Mouse (Mus musculus) heart, adult 2 months (tissue): ENCODE measurements around the gene Sars2. TPM values are rescaled to one million over a fixed set of nuclear protein-coding genes. Genes with fewer than 3 reads are reported as not detected.

Experiments
- DNase-seq, 2 experiments: peaks; one replicate each; pipeline ENCODE4 v3.0.0; 2021
- H3K27ac ChIP-seq: fragments of 200-600 bp; 2 replicates; pipeline ENCODE4 v1.8.1; 2022
- H3K27me3 ChIP-seq: fragments of 200-500 bp; 2 replicates; pipeline ENCODE4 v1.6.1; 2012; ENCODE audit warnings: mild to moderate bottlenecking, low read length, inconsistent platforms, mixed read lengths; ENCODE audit not compliant: control insufficient read depth, insufficient read depth
- H3K36me3 ChIP-seq: fragments of 200-500 bp; 2 replicates; pipeline ENCODE4 v1.6.1; 2012; ENCODE audit warnings: low read length, inconsistent platforms; ENCODE audit not compliant: control insufficient read depth, insufficient read depth
- H3K4me1 ChIP-seq: fragments of 200-500 bp; 2 replicates; pipeline ENCODE4 v1.6.1; 2011; ENCODE audit warnings: low read length; ENCODE audit not compliant: control insufficient read depth, insufficient read depth
- H3K4me3 ChIP-seq: fragments of 200-600 bp; 2 replicates; pipeline ENCODE4 v1.8.1; 2022
- H3K79me2 ChIP-seq: fragments of 200-500 bp; replicated peaks from 2 replicates; pipeline ENCODE4 v1.6.1; 2012; ENCODE audit warnings: mild to moderate bottlenecking, inconsistent platforms, low read length, moderate library complexity, mixed read lengths; ENCODE audit not compliant: control insufficient read depth, insufficient read depth
- H3K9ac ChIP-seq: fragments of 200-500 bp; 2 replicates; pipeline ENCODE4 v1.6.1; 2012; ENCODE audit warnings: low read depth, mild to moderate bottlenecking, control low read depth, inconsistent platforms, low read length, mixed read lengths
- CTCF ChIP-seq: fragments of 200-600 bp; IDR thresholded peaks from 2 replicates; pipeline ENCODE4 v1.8.1; 2022; ENCODE audit warnings: antibody characterized with exemption, mild to moderate bottlenecking, moderate library complexity
- EP300 ChIP-seq: fragments of 200-500 bp; IDR thresholded peaks from 2 replicates; pipeline ENCODE4 v1.6.1; 2011; ENCODE audit warnings: low read depth, low read length, control low read depth; ENCODE audit not compliant: insufficient read depth
- POLR2A ChIP-seq: fragments of 200-500 bp; IDR thresholded peaks from 2 replicates; pipeline ENCODE4 v1.6.1; 2011; ENCODE audit warnings: mild to moderate bottlenecking, low read depth, low read length, control low read depth; ENCODE audit not compliant: insufficient read depth
- WGBS: fragments of 180-500 bp; shearing (Covaris S2); methylation state at CpG from one replicate; pipeline ENCODE4 v1.1.7; 2018; 5-methylcytosine and 5-hydroxymethylcytosine counted together
- intact Hi-C: fragments of 180-260 bp; cut with DNase I; formaldehyde crosslinking; loops from one replicate; pipeline ENCODE4 v1.15.1; 2025
- polyA plus RNA-seq: library from polyadenylated mRNA; depleted of rRNA; stranded (reverse); fragments of >200 nt; gene quantifications from 2 replicates; pipeline ENCODE4 v1.2.3, GENCODE M21; 2012; rRNA removed
- total RNA-seq, 2 experiments: library from RNA; stranded (reverse); gene quantifications; 2 replicates each; pipeline ENCODE4 v1.2.3; 2021

The Sars2 gene
- total and polyA plus RNA-seq, 3 experiments, result 13.7 to 20.2 (median 14.2) TPM

GRCm38 (mm10) chr7:28795832-28796231 lies 54.0 kb downstream of the Sars2 start:
- 35% methylated on average over 15 of the region's 15 CpGs for WGBS
- intact Hi-C loops, result loop anchor here (1.0 to 2.0 kb wide), 3 partner anchors 15 to 71 kb away; no protein-coding TSS in a partner anchor
- Histone ChIP-seq H3K4me1 (peaks cover 2% of the 10 kb centered on the region), H3K9ac (peak overlapping the region; percentile 50), H3K27me3 (no peaks in the 10 kb centered on the region), H3K4me3 (peak overlapping the region; percentile 45), H3K27ac (peak overlapping the region; percentile 80), H3K79me2 (no peaks in the 10 kb centered on the region), H3K36me3 (no peaks in the 10 kb centered on the region)
- DNase-seq, result peak in 1 of 2 experiments; percentile 48
- TF ChIP-seq CTCF (no peak), EP300 (0 out of 2 replicates have a peak, but pooled peaks have one; percentile 47), POLR2A (peak; percentile 63)

GRCm38 (mm10) chr7:28796562-28796975 lies 54.8 kb downstream of the Sars2 start:
- intact Hi-C loops, result loop anchor here (1.0 to 2.0 kb wide), 3 partner anchors 16 to 71 kb away; no protein-coding TSS in a partner anchor
- H3K27me3 ChIP-seq, result no peaks in the 10 kb centered on the region
- no peaks in the 10 kb centered on the region for H3K79me2 ChIP-seq
- peak; percentile 92; the same call in 1 of the 2 replicates for TF ChIP-seq EP300
- TF ChIP-seq CTCF, result no peak
- TF ChIP-seq POLR2A, result peak; percentile 55
- peak overlapping the region; percentile 80 for H3K27ac ChIP-seq
- H3K36me3 ChIP-seq, result no peaks in the 10 kb centered on the region
- H3K9ac ChIP-seq, result peak overlapping the region; percentile 50
- peaks cover 2% of the 10 kb centered on the region for H3K4me1 ChIP-seq
- peak; percentile 90 for DNase-seq
- 13% methylated on average over 32 of the region's 32 CpGs for WGBS
- peak overlapping the region; percentile 45 for H3K4me3 ChIP-seq

- Histone ChIP-seq H3K4me1 (peaks cover 14% of the 10 kb centered on the region), H3K27me3 (no peaks in the 10 kb centered on the region), H3K27ac (no peak overlapping the region; the same call in 1 of the 2 replicates), H3K36me3 (no peaks in the 10 kb centered on the region), H3K79me2 (no peaks in the 10 kb centered on the region), H3K4me3 (no peak overlapping the region), H3K9ac (no peak overlapping the region)
- DNase-seq, result no peak
- intact Hi-C loops, result no loop called here
- WGBS, result 91% methylated on average over 9 of the region's 9 CpGs
- TF ChIP-seq EP300, result no peak
- TF ChIP-seq POLR2A, result no peak
- no peak for TF ChIP-seq CTCF
Observed at GRCm38 (mm10) chr7:28799994-28800393, 58.2 kb downstream of the Sars2 start.

DNA sequence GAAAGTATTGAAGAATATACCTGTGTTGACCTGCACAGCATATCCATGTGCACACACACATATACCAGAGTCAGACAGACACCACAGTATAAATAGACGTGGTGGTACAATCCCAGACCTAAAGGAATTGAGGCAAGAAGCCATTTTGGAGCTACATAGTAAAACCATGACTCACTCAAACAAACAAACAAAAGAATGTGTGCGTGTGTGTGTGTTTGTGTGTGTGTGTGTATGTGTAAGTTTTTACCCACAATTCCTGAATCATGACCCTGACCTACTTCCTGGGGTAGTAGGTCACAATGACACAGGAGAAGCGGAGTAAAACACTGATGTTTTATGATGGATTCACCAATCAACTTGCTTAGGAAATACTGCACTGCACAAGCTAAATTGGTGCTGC lies 59.7 kb downstream of the Sars2 start:
- Histone ChIP-seq H3K79me2 (no peaks in the 10 kb centered on the region), H3K9ac (no peak overlapping the region), H3K27me3 (no peaks in the 10 kb centered on the region), H3K36me3 (no peaks in the 10 kb centered on the region), H3K27ac (peak overlapping the region; percentile 94), H3K4me1 (peaks cover 12% of the 10 kb centered on the region), H3K4me3 (no peak overlapping the region)
- WGBS, result 41% methylated on average over 3 of the region's 3 CpGs
- intact Hi-C loops, result no loop called here
- no peak for TF ChIP-seq EP300
- no peak for DNase-seq

DNA sequence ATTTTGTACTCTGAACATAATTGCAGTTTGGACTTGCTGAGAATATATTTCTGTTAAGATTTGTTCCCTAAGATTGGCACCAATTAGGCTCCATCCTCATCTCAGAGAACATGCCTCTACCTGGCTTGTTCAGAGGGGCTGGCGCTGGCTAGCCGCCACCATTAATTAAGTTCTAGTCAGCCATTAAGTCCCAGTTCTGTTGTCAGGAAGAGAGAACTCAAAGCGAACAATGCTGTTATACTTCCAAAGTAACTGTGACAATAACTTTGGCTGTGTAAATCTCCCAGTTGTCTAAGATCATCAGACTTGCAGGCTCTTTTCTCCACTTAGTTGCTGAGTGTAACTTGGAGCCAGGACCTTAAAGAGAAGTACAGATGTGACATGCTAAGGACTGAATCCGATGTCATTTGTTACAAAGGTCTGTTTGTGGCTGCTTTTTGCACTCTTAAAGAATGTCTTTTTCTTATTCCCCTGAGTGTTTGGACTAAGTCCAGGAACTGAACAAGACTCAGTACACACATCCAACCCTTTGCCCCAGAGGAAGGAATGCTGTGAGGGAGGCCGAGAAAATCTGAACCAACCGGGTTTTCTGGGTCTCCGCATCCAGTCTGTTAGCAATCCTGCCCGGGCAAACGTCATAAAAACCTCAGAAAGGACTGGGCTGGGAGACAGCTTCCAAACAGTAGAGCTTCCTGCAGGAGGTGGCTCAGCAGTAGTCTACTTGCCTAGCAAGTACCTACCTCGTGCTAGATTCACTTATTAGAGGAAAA lies 60.3 kb downstream of the Sars2 start:
- H3K36me3 ChIP-seq, result no peaks in the 10 kb centered on the region
- peak overlapping the region; percentile 94 for H3K27ac ChIP-seq
- intact Hi-C loops, result no loop called here
- H3K9ac ChIP-seq, result no peak overlapping the region
- H3K79me2 ChIP-seq, result no peaks in the 10 kb centered on the region
- WGBS, result 27% methylated on average over 10 of the region's 10 CpGs
- peaks cover 12% of the 10 kb centered on the region for H3K4me1 ChIP-seq
- H3K27me3 ChIP-seq, result no peaks in the 10 kb centered on the region
- H3K4me3 ChIP-seq, result no peak overlapping the region
- TF ChIP-seq CTCF (peak; percentile 48), EP300 (no peak)
- peak in 1 of 2 experiments; percentile 58 for DNase-seq

GRCm38 (mm10) chr7:28802846-28803588 lies 61.2 kb downstream of the Sars2 start:
- TF ChIP-seq EP300, result peak; percentile 39; the same call in 1 of the 2 replicates
- TF ChIP-seq CTCF, result no peak
- no peak for TF ChIP-seq POLR2A
- no peaks in the 10 kb centered on the region for H3K36me3 ChIP-seq
- 17% methylated on average over 10 of the region's 10 CpGs for WGBS
- DNase-seq, result peak in 1 of 2 experiments; percentile 65
- H3K27me3 ChIP-seq, result no peaks in the 10 kb centered on the region
- no peaks in the 10 kb centered on the region for H3K79me2 ChIP-seq
- intact Hi-C loops, result no loop called here
- H3K4me3 ChIP-seq, result no peak overlapping the region
- peak overlapping the region; percentile 94 for H3K27ac ChIP-seq
- no peak overlapping the region for H3K9ac ChIP-seq
- H3K4me1 ChIP-seq, result peaks cover 14% of the 10 kb centered on the region

Other genes with a start within 250 kb of the Sars2 start
- not detected for gene Ifnl2, start 231.5 kb upstream of the Sars2 start, total RNA-seq
- not detected in 2 replicates for gene Ifnl2, start 231.5 kb upstream of the Sars2 start, polyA plus RNA-seq
- gene Ifnl3, start 219.2 kb upstream of the Sars2 start, total RNA-seq, result not detected
- gene Ifnl3, start 219.2 kb upstream of the Sars2 start, polyA plus RNA-seq, result not detected in 2 replicates
- not detected for gene Sycn, start 201.1 kb upstream of the Sars2 start, total RNA-seq
- gene Sycn, start 201.1 kb upstream of the Sars2 start, polyA plus RNA-seq, result not detected in 2 replicates
- not detected for gene Nccrp1, start 194.7 kb upstream of the Sars2 start, total RNA-seq
- gene Nccrp1, start 194.7 kb upstream of the Sars2 start, polyA plus RNA-seq, result not detected in 2 replicates
- 10 to 100 TPM; 21.9 to 22.4 TPM for gene Samd4b, start 143.8 kb upstream of the Sars2 start, total RNA-seq
- 38.8 and 46.1 TPM in 2 replicates for gene Samd4b, start 143.8 kb upstream of the Sars2 start, polyA plus RNA-seq
- 1 to 10 TPM; 8.8 to 9.4 TPM for gene Pak4, start 143.8 kb upstream of the Sars2 start, total RNA-seq
- 6.4 and 7.6 TPM in 2 replicates for gene Pak4, start 143.8 kb upstream of the Sars2 start, polyA plus RNA-seq
- not detected for gene Acp7, start 110.7 kb upstream of the Sars2 start, total RNA-seq
- 0.49 TPM in 1 of 2 replicates, not detected in the other for gene Acp7, start 110.7 kb upstream of the Sars2 start, polyA plus RNA-seq
- under 1 TPM in 1 of 2 experiments, not detected in 1; 0.23 TPM for gene Fbxo27, start 49.1 kb upstream of the Sars2 start, total RNA-seq
- 1.1 and 1.2 TPM in 2 replicates for gene Fbxo27, start 49.1 kb upstream of the Sars2 start, polyA plus RNA-seq
- gene Fbxo17, start 25.2 kb upstream of the Sars2 start, total RNA-seq, result under 1 TPM; 0.37 to 0.57 TPM
- 1.7 and 2.0 TPM in 2 replicates for gene Fbxo17, start 25.2 kb upstream of the Sars2 start, polyA plus RNA-seq
- 10 to 100 TPM; 47.8 to 57.3 TPM for gene Mrps12, start 172 bp upstream of the Sars2 start, total RNA-seq
- gene Mrps12, start 172 bp upstream of the Sars2 start, polyA plus RNA-seq, result 36.3 and 51.9 TPM in 2 replicates
- not detected for gene Ccer2, start 14.2 kb downstream of the Sars2 start, total RNA-seq
- not detected in 2 replicates for gene Ccer2, start 14.2 kb downstream of the Sars2 start, polyA plus RNA-seq
- gene Sirt2, start 24.7 kb downstream of the Sars2 start, total RNA-seq, result 10 to 100 TPM; 78.8 to 92.3 TPM
- 82.9 and 103 TPM in 2 replicates for gene Sirt2, start 24.7 kb downstream of the Sars2 start, polyA plus RNA-seq
- gene Nfkbib, start 25.5 kb downstream of the Sars2 start, total RNA-seq, result 10 to 100 TPM; 25.1 to 31.6 TPM
- 18.7 and 27.8 TPM in 2 replicates for gene Nfkbib, start 25.5 kb downstream of the Sars2 start, polyA plus RNA-seq
- gene Rinl, start 47.0 kb downstream of the Sars2 start, total RNA-seq, result 1 to 10 TPM; 1.3 to 2.0 TPM
- gene Rinl, start 47.0 kb downstream of the Sars2 start, polyA plus RNA-seq, result 3.2 and 3.3 TPM in 2 replicates
- 100 to 1,000 TPM; 192 to 206 TPM for gene Hnrnpl, start 66.5 kb downstream of the Sars2 start, total RNA-seq
- 208 and 348 TPM in 2 replicates for gene Hnrnpl, start 66.5 kb downstream of the Sars2 start, polyA plus RNA-seq
- 1,000 to 10,000 TPM; 1,826 to 2,229 TPM for gene Ech1, start 83.2 kb downstream of the Sars2 start, total RNA-seq
- 2,087 and 2,697 TPM in 2 replicates for gene Ech1, start 83.2 kb downstream of the Sars2 start, polyA plus RNA-seq
- 10 to 100 TPM; 18.5 to 27.6 TPM for gene Lgals4, start 91.9 kb downstream of the Sars2 start, total RNA-seq
- 63.6 and 121 TPM in 2 replicates for gene Lgals4, start 91.9 kb downstream of the Sars2 start, polyA plus RNA-seq
- gene Lgals7, start 121.9 kb downstream of the Sars2 start, total RNA-seq, result under 1 TPM in 1 of 2 experiments, not detected in 1; 0.61 TPM
- gene Lgals7, start 121.9 kb downstream of the Sars2 start, polyA plus RNA-seq, result 1.6 and 4.0 TPM in 2 replicates
- gene Capn12, start 139.4 kb downstream of the Sars2 start, total RNA-seq, result under 1 TPM; 0.23 to 0.39 TPM
- 0.49 and 0.61 TPM in 2 replicates for gene Capn12, start 139.4 kb downstream of the Sars2 start, polyA plus RNA-seq
- 10 to 100 TPM; 66.1 to 85.7 TPM for gene Actn4, start 220.3 kb downstream of the Sars2 start, total RNA-seq
- 123 and 132 TPM in 2 replicates for gene Actn4, start 220.3 kb downstream of the Sars2 start, polyA plus RNA-seq
- gene Eif3k, start 239.9 kb downstream of the Sars2 start, total RNA-seq, result 100 to 1,000 TPM; 156 to 177 TPM
- 221 and 283 TPM in 2 replicates for gene Eif3k, start 239.9 kb downstream of the Sars2 start, polyA plus RNA-seq
- 1 to 10 TPM in 1 of 2 experiments, under 1 TPM in 1; 0.91 to 1.1 TPM for gene Map4k1, start 240.1 kb downstream of the Sars2 start, total RNA-seq
- 2.7 and 3.4 TPM in 2 replicates for gene Map4k1, start 240.1 kb downstream of the Sars2 start, polyA plus RNA-seq